Mouse (Mus musculus): ENCODE measurements around the gene Pkd1l3. TPM values are rescaled to one million over a fixed set of nuclear protein-coding genes. Genes with fewer than 3 reads are reported as not detected.

The Pkd1l3 gene
- polyA plus RNA-seq, 1 experiment from 2014 or later, result 0.21 TPM

DNA sequence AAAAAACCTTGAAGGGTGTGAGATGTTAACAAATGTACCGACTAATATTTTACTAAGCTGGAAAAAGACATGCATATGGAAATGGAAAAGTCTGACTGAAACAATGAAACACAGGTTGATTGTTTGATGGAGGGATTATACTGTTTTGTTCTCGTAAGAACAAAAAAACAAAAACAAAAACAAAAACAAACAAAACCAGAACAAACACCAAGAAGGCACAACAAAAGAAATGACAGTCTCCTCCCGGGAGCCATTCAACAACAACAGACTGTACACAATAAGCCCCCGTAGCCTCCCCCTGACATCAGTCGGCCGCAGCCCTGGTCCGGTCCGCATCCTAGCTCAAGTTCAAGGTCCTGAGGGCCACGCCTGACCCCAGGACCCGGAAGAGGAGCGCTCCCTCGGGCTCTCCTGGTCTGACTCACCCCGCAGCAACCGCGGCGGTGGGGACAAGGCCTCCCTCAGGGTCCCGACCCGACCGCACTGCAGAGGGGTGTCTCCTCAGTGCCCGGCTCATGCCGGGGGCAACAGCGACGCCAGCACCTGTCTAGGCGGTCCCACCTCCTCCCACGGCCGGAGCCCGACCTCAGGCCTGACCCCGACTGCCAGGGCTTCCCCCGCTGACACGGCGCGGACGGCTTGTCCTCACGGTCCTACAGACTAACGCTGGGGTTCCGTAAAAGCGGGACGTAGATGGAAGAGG lies 78.3 kb downstream of the Pkd1l3 start:
- H3K27me3 ChIP-seq (ENCODE audit: low read depth, poor library complexity, severe bottlenecking), result no peaks in the 10 kb centered on the region
- DNase-seq (ENCODE audit: low spot score), result no peak
- H3K27ac ChIP-seq, result peak overlapping the region; percentile 95
- peak overlapping the region; percentile 99 for H3K4me3 ChIP-seq
- peaks cover 25% of the 10 kb centered on the region for H3K4me1 ChIP-seq
- H3K9me3 ChIP-seq (replicated peaks), result no peaks in the 10 kb centered on the region
- H3K36me3 ChIP-seq, result peaks cover 9% of the 10 kb centered on the region; the same call in 1 of the 2 replicates
- whole genome bisulfite sequencing, result under 1% methylated on average over 38 of the region's 38 CpGs

- Histone ChIP-seq H3K9me3 (replicated peaks) (no peaks in the 10 kb centered on the region), H3K4me3 (peak within 1 kb of the TSS; percentile 99), H3K27ac (peak within 1 kb of the TSS; percentile 95), H3K36me3 (peaks cover 6% of the 10 kb centered on the region; the same call in 1 of the 2 replicates), H3K4me1 (peaks cover 25% of the 10 kb centered on the region), H3K27me3 (ENCODE audit: low read depth, poor library complexity, severe bottlenecking) (no peaks in the 10 kb centered on the region)
- DNase-seq (ENCODE audit: low spot score), result peak; percentile 99
- WGBS, result under 1% methylated on average over 57 of the region's 57 CpGs
These were observed 79.0 kb downstream of the Pkd1l3 start, which contains the start of gene Ist1 for GRCm38 (mm10) chr8:109693146-109693900. Ist1 (minus strand) TSS chr8:109693260.

DNA sequence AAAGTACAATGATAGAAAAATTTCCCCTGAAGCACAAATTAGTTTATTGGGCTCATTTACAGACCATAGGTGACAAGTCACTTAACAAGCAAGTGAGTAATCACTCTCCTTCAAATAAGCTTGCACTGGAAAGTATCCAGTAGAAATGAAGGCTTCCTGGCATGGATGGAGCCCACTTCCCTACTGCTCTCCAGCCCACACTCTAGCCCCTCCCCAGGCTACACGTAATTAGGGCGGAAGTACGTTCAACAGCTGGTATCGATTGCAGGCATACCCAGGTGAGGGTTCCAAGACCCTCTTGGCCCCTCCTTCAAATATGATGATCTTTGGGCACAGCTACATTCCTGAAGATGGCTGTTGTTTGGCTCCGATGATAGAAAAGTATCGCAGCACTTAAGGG lies 79.8 kb downstream of the Pkd1l3 start:
- Histone ChIP-seq H3K4me3 (peak overlapping the region; percentile 99), H3K4me1 (peaks cover 25% of the 10 kb centered on the region), H3K9me3 (replicated peaks) (no peaks in the 10 kb centered on the region), H3K36me3 (peaks cover 3% of the 10 kb centered on the region; the same call in 1 of the 2 replicates), H3K27ac (no peak overlapping the region), H3K27me3 (ENCODE audit: low read depth, poor library complexity, severe bottlenecking) (no peaks in the 10 kb centered on the region)
- WGBS, result 42% methylated on average over 6 of the region's 6 CpGs
- DNase-seq (ENCODE audit: low spot score), result peak; percentile 33

DNA sequence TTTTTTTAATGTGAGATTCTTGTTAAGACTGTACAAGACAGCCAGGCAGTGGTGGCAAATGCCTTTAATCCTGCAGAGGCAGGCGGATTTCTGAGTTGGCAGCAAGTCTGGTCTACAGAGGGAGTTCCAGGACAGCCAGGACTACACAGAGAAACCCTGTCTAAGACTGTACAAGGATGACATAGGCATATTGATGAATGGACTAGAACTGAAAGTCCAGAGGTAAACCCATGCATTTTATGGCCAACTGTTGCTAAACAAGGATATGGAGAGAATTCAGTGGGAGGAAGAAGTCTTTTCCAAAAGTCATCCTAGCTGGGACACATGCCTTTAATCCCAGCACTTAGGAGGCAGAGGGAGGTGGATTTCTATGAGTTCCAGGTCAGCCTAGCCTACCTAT lies 83.4 kb downstream of the Pkd1l3 start:
- no peak overlapping the region for H3K4me3 ChIP-seq
- H3K4me1 ChIP-seq, result peaks cover 9% of the 10 kb centered on the region
- H3K27me3 ChIP-seq (ENCODE audit: low read depth, poor library complexity, severe bottlenecking), result peaks cover 5% of the 10 kb centered on the region; the same call in 1 of the 2 replicates
- no peak for DNase-seq (ENCODE audit: low spot score)
- no peaks in the 10 kb centered on the region for H3K36me3 ChIP-seq
- 81% methylated on average over 1 of the region's 1 CpGs for WGBS
- no peaks in the 10 kb centered on the region for H3K9me3 ChIP-seq (replicated peaks)
- no peak overlapping the region for H3K27ac ChIP-seq

GRCm38 (mm10) chr8:109698477-109698876 lies 84.2 kb downstream of the Pkd1l3 start:
- H3K27me3 ChIP-seq (ENCODE audit: low read depth, poor library complexity, severe bottlenecking), result peaks cover 13% of the 10 kb centered on the region; the same call in 1 of the 2 replicates
- no peak overlapping the region for H3K4me3 ChIP-seq
- H3K9me3 ChIP-seq (replicated peaks), result no peaks in the 10 kb centered on the region
- H3K4me1 ChIP-seq, result peaks cover 9% of the 10 kb centered on the region
- H3K36me3 ChIP-seq, result no peaks in the 10 kb centered on the region
- 82% methylated on average over 3 of the region's 3 CpGs for WGBS
- no peak overlapping the region for H3K27ac ChIP-seq
- DNase-seq (ENCODE audit: low spot score), result no peak

DNA sequence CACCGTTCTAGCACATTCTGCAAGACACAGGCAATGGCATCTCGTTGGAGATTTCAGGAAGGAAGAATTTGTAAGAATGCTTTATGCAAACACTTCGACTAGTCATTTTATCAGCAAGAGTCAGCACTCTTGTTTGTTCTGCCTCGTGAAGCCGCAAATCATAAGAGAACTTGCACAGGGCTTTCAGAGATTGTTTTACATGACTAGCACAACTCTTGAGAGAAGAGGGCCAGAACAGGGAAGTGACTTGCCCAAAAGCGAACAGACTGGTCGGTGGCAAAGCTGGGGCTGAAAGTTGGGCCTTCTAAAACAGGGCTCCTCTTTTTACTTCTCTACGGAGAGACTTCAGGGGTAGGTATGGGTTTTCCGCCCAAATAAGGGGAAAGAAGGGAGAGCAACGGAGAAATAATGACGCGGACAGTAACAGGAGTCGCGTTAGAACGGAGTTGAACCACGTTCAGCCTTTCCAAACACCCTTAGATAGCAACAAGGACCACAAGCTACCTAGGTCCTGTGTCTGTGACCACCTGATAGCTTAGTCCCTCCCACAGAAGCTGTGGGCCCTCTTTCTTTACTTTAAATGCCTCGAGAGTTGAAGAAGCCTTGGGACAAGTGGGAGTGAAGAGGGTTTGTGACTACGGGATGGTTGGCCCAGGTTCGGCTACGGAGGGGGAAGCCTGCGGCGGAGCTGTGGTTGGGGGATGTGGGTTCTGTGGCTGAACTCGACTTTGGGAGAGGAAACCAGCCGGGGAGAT lies 90.4 kb downstream of the Pkd1l3 start:
- peak overlapping the region; percentile 91 for H3K4me3 ChIP-seq
- H3K9me3 ChIP-seq (replicated peaks), result no peaks in the 10 kb centered on the region
- H3K4me1 ChIP-seq, result peaks cover 16% of the 10 kb centered on the region
- no peak for DNase-seq (ENCODE audit: low spot score)
- H3K36me3 ChIP-seq, result peaks cover 26% of the 10 kb centered on the region
- peak overlapping the region; percentile 100 for H3K27ac ChIP-seq
- WGBS, result 14% methylated on average over 24 of the region's 24 CpGs
- H3K27me3 ChIP-seq (ENCODE audit: low read depth, poor library complexity, severe bottlenecking), result peaks cover 26% of the 10 kb centered on the region

GRCm38 (mm10) chr8:109705320-109706075 lies 91.2 kb downstream of the Pkd1l3 start, which contains the start of gene Zfp821:
Zfp821 (plus strand) TSS chr8:109705546.
- H3K4me1 ChIP-seq, result peaks cover 16% of the 10 kb centered on the region
- under 1% methylated on average over 94 of the region's 100 CpGs for WGBS
- DNase-seq (ENCODE audit: low spot score), result peak; percentile 95
- H3K9me3 ChIP-seq (replicated peaks), result no peaks in the 10 kb centered on the region
- H3K27ac ChIP-seq, result peak within 1 kb of the TSS; percentile 100
- peak within 1 kb of the TSS; percentile 91 for H3K4me3 ChIP-seq
- H3K27me3 ChIP-seq (ENCODE audit: low read depth, poor library complexity, severe bottlenecking), result peaks cover 26% of the 10 kb centered on the region
- H3K36me3 ChIP-seq, result peaks cover 33% of the 10 kb centered on the region

GRCm38 (mm10) chr8:109706076-109706873 lies 92.0 kb downstream of the Pkd1l3 start:
- Histone ChIP-seq H3K4me3 (peak overlapping the region; percentile 91), H3K4me1 (peaks cover 16% of the 10 kb centered on the region), H3K27me3 (ENCODE audit: low read depth, poor library complexity, severe bottlenecking) (peaks cover 26% of the 10 kb centered on the region), H3K9me3 (replicated peaks) (no peaks in the 10 kb centered on the region), H3K27ac (peak overlapping the region; percentile 100), H3K36me3 (peaks cover 41% of the 10 kb centered on the region)
- peak; percentile 80 for DNase-seq (ENCODE audit: low spot score)
- 1% methylated on average over 30 of the region's 30 CpGs for WGBS

- H3K9me3 ChIP-seq (replicated peaks), result no peaks in the 10 kb centered on the region
- peak; percentile 82 for DNase-seq (ENCODE audit: low spot score)
- H3K27ac ChIP-seq, result no peak overlapping the region
- H3K27me3 ChIP-seq (ENCODE audit: low read depth, poor library complexity, severe bottlenecking), result peaks cover 26% of the 10 kb centered on the region
- H3K36me3 ChIP-seq, result peaks cover 47% of the 10 kb centered on the region
- peaks cover 16% of the 10 kb centered on the region for H3K4me1 ChIP-seq
- 20% methylated on average over 2 of the region's 2 CpGs for WGBS
- H3K4me3 ChIP-seq, result peak overlapping the region; percentile 91
These were observed 92.5 kb downstream of the Pkd1l3 start for GRCm38 (mm10) chr8:109706874-109707237.

GRCm38 (mm10) chr8:109707921-109708320 lies 93.6 kb downstream of the Pkd1l3 start:
- H3K4me1 ChIP-seq, result peaks cover 16% of the 10 kb centered on the region
- H3K27ac ChIP-seq, result no peak overlapping the region
- peaks cover 58% of the 10 kb centered on the region for H3K36me3 ChIP-seq
- peaks cover 19% of the 10 kb centered on the region for H3K27me3 ChIP-seq (ENCODE audit: low read depth, poor library complexity, severe bottlenecking)
- no peaks in the 10 kb centered on the region for H3K9me3 ChIP-seq (replicated peaks)
- DNase-seq (ENCODE audit: low spot score), result no peak
- WGBS, result 95% methylated on average over 4 of the region's 4 CpGs
- no peak overlapping the region for H3K4me3 ChIP-seq

GRCm38 (mm10) chr8:109712521-109712920 lies 98.2 kb downstream of the Pkd1l3 start:
- Histone ChIP-seq H3K4me3 (no peak overlapping the region), H3K27ac (no peak overlapping the region), H3K4me1 (no peaks in the 10 kb centered on the region; the same call in 1 of the 2 replicates), H3K9me3 (replicated peaks) (no peaks in the 10 kb centered on the region), H3K27me3 (ENCODE audit: low read depth, poor library complexity, severe bottlenecking) (no peaks in the 10 kb centered on the region), H3K36me3 (peaks cover 100% of the 10 kb centered on the region)
- DNase-seq (ENCODE audit: low spot score), result no peak
- WGBS, result 94% methylated on average over 1 of the region's 1 CpGs
